Mouse (Mus musculus): ENCODE data around the gene Grb2.

DNA sequence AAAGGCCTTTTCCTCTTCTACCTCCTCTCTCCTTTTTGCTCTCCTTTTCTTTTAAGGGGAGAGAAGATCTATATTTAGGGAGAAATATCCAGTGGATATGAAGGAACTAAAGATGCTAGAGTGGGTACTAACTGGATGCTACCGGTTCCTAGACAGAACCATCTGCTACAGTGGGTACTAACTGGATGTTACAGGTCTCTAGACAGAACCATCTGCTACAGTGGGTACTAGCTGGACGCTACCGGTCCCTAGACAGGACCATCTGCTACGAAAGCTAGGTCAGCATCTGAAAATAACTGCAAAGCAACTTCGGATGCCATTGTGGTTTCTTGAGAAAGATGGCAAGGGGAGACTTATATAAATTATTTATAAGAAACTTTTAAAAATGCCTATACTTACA lies 41.4 kb upstream of the Grb2 start:
- TF ChIP-seq TAL1 (IDR thresholded peaks at IDR 0.05; ENCODE audit: low read length) (no peak), GATA1 (IDR thresholded peaks at IDR 0.05; ENCODE audit: low read length) (no peak)
